Mouse (Mus musculus) forebrain, embryonic 10.5 days (tissue): ENCODE data around the gene Litaf. TPM values are rescaled to one million over a fixed set of nuclear protein-coding genes. Genes with fewer than 3 reads are reported as not detected.

Experiments
- DNase-seq: peaks from one replicate; pipeline ENCODE4 v3.0.0-alpha.2; 2017; ENCODE audit warnings: low spot score; ENCODE audit errors: extremely low spot score
- H3K27ac ChIP-seq: fragments of 300-500 bp; sonication (generic); 2 replicates; pipeline ENCODE4 v1.5.1; 2016; ENCODE audit warnings: mild to moderate bottlenecking
- H3K27me3 ChIP-seq: fragments of 300-500 bp; sonication (generic); 2 replicates; pipeline ENCODE4 v1.6.1; 2016; ENCODE audit warnings: mild to moderate bottlenecking; ENCODE audit not compliant: poor library complexity, severe bottlenecking
- H3K36me3 ChIP-seq: fragments of 300-500 bp; sonication (generic); replicated peaks from 2 replicates; pipeline ENCODE4 v1.6.1; 2016; ENCODE audit warnings: mild to moderate bottlenecking, moderate library complexity
- H3K4me1 ChIP-seq: fragments of 300-500 bp; sonication (generic); 2 replicates; pipeline ENCODE4 v1.6.1; 2016
- H3K4me3 ChIP-seq: fragments of 300-500 bp; sonication (generic); 2 replicates; pipeline ENCODE4 v1.5.1; 2016; ENCODE audit warnings: mild to moderate bottlenecking, moderate library complexity
- H3K9me3 ChIP-seq: fragments of 300-500 bp; sonication (generic); 2 replicates; pipeline ENCODE4 v1.6.1; 2016; ENCODE audit warnings: mild to moderate bottlenecking, moderate library complexity
- WGBS: fragments of 180-500 bp; shearing (Covaris S2); methylation state at CpG from one replicate; pipeline ENCODE4 v1.1.7; 2016; 5-methylcytosine and 5-hydroxymethylcytosine counted together
- polyA plus RNA-seq: library from polyadenylated mRNA; unstranded; fragments of >200 nt; fragmentation: Nextera tagmentation; extraction: Ambion mirVana; gene quantifications from 2 replicates; pipeline ENCODE4 v1.2.1, GENCODE M21; 2016

Litaf gene
- polyA plus RNA-seq, result 61.7 and 65.1 TPM in 2 replicates

- Histone ChIP-seq H3K27me3 (peaks cover 10% of the 10 kb centered on the region; the same call in 1 of the 2 replicates), H3K27ac (peak within 1 kb of the TSS; percentile 99), H3K4me3 (peak within 1 kb of the TSS; percentile 84), H3K36me3 (peaks cover 21% of the 10 kb centered on the region), H3K9me3 (no peaks in the 10 kb centered on the region), H3K4me1 (peaks cover 67% of the 10 kb centered on the region)
- peak; percentile 98 for DNase-seq
- under 1% methylated on average over 78 of the region's 78 CpGs for WGBS
Observed at GRCm38 (mm10) chr16:11066029-11066832, at the start of gene Litaf. Gene Litaf, minus strand, starts transcription at chr16:11066157.

DNA sequence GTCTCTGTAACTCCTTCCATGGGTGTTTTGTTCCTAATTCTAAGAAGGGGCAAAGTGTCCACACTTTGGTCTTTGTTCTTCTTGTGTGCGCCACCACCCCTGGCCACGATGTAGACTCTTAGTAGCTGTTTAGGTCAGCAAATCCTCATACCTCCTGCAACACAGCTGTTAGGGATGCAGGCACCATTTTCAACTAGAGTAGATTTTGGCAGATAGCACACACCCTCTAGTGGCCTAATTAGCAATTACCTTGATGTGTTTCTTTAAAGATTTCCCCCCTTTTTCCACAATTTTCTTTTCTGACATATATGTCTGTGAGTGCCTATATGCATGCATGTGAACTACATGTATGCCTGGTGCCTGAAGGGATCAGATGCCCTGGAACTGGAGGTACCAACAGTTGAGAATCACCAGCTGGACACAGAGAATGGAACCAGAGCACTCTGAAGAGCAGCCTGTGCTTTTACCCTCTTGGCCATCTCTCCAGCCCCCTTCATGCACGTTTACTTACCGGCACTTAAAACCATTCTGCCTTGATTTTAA is 43.3 kb upstream of the Litaf start:
- H3K4me1 ChIP-seq, result no peaks in the 10 kb centered on the region
- no peak overlapping the region for H3K4me3 ChIP-seq
- DNase-seq, result no peak
- no peaks in the 10 kb centered on the region for H3K9me3 ChIP-seq
- H3K36me3 ChIP-seq, result peaks cover 31% of the 10 kb centered on the region
- 83% methylated on average over 4 of the region's 4 CpGs for WGBS
- no peak overlapping the region for H3K27ac ChIP-seq
- no peaks in the 10 kb centered on the region for H3K27me3 ChIP-seq

DNA sequence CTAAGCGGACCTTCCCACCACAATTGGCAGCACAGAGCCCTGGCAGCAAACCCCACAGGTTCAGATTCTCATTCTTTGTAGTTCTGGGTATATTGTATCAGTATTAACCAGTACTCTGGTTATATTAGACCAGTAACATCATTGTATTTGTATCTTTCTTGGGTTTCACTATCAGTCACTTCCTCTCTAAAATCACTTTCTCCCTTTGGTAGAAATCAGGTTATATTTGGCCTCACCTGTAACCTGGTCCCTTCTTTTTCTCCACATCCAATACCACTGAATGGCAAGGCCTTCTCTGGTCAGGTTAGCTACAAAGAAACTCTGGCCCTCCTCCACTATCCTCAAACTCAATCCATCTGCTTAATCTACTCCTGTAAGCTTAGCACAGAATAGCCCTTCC is 38.9 kb upstream of the Litaf start:
- no peak overlapping the region for H3K27ac ChIP-seq
- no peak for DNase-seq
- 84% methylated on average over 1 of the region's 1 CpGs for WGBS
- no peak overlapping the region for H3K4me3 ChIP-seq
- H3K9me3 ChIP-seq, result no peaks in the 10 kb centered on the region
- H3K4me1 ChIP-seq, result no peaks in the 10 kb centered on the region
- H3K27me3 ChIP-seq, result no peaks in the 10 kb centered on the region
- H3K36me3 ChIP-seq, result peaks cover 35% of the 10 kb centered on the region

- 87% methylated on average over 3 of the region's 3 CpGs for WGBS
- no peak for DNase-seq
- H3K4me3 ChIP-seq, result no peak overlapping the region
- H3K36me3 ChIP-seq, result peaks cover 34% of the 10 kb centered on the region
- H3K27me3 ChIP-seq, result no peaks in the 10 kb centered on the region
- no peaks in the 10 kb centered on the region for H3K4me1 ChIP-seq
- H3K27ac ChIP-seq, result no peak overlapping the region
- H3K9me3 ChIP-seq, result no peaks in the 10 kb centered on the region
Observed at GRCm38 (mm10) chr16:11097301-11097700, 31.3 kb upstream of the Litaf start.

DNA sequence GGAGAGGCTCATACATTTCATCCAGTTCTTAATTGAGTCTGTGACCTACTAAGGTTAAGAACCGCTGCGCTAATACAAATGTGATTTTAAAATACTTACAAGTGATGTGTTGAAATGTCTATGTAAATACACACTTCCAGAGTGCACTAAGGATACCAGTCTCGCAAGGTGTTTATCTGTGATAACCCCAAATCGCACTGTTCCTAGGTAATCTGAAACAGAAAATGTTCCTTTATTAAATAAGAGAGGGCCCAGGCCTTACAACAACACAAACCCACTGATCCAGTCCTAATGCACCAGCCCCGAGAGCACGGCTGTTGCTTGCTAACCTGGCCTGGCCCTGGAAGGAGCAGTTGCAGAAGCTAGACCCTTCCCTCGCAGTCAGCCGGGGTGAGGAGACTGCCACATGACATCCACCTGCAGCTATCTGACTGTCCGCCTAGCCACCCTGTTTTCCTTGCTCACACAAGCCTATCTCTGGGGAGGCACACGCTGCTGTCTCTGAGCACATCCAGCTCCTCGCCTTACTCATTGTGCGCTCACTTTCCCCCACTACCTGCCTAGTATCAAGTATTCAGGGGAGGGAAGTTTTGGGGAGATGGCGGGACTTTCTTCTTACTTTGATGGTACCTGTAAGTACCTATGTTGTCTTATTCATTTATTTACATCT is 27.9 kb upstream of the Litaf start:
- DNase-seq, result no peak
- H3K27me3 ChIP-seq, result no peaks in the 10 kb centered on the region
- no peaks in the 10 kb centered on the region for H3K4me1 ChIP-seq
- no peak overlapping the region for H3K4me3 ChIP-seq
- no peaks in the 10 kb centered on the region for H3K9me3 ChIP-seq
- H3K27ac ChIP-seq, result no peak overlapping the region
- H3K36me3 ChIP-seq, result peaks cover 53% of the 10 kb centered on the region
- WGBS, result 92% methylated on average over 13 of the region's 13 CpGs

DNA sequence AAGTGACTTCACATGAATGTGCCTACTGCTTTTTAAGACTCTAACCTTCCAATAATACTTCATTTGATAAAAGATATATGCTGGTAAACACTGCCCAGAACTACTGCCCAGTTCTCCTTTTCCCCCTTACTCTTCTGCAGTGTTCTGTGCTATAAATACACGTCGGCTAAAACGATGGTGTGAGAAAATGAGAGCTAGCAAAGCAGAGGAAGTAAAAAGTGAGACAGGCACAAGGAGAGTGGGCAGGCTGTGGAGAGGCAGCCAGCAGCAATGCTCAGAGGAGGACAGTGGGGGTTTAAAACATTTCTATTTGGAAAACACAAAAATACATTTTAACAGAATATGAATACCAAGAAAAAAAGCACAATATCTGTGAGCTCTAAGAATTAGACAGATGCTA is 26.6 kb upstream of the Litaf start:
- no peaks in the 10 kb centered on the region for H3K9me3 ChIP-seq
- peaks cover 65% of the 10 kb centered on the region for H3K36me3 ChIP-seq
- DNase-seq, result no peak
- WGBS, result 93% methylated on average over 3 of the region's 3 CpGs
- H3K4me3 ChIP-seq, result no peak overlapping the region
- H3K4me1 ChIP-seq, result peaks cover 3% of the 10 kb centered on the region; the same call in 1 of the 2 replicates
- H3K27ac ChIP-seq, result no peak overlapping the region
- no peaks in the 10 kb centered on the region for H3K27me3 ChIP-seq

DNA sequence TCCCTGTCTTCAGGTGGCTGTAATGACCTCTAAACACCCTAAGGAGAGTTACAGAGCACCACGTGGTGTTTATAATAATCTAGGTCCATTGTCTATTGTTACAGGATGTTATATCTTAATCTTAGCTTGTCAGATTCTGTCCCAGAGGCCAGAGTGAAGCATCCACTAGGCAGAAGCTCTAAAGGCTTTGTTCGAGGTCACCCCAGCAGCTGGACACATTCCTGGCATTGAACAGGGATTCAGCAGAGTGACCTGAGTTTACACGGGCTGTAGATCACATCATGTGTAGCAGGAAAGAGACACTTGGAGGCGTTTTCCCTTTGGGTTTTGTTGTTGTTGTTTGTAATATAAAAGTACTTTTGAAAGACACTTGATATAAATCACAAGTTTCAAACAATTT is 26.1 kb upstream of the Litaf start:
- H3K36me3 ChIP-seq, result peaks cover 69% of the 10 kb centered on the region
- H3K9me3 ChIP-seq, result no peaks in the 10 kb centered on the region
- DNase-seq, result no peak
- 82% methylated on average over 4 of the region's 4 CpGs for WGBS
- H3K27ac ChIP-seq, result no peak overlapping the region
- H3K4me3 ChIP-seq, result no peak overlapping the region
- H3K27me3 ChIP-seq, result no peaks in the 10 kb centered on the region
- peaks cover 8% of the 10 kb centered on the region for H3K4me1 ChIP-seq

- H3K4me3 ChIP-seq, result no peak overlapping the region
- H3K9me3 ChIP-seq, result no peaks in the 10 kb centered on the region
- peaks cover 71% of the 10 kb centered on the region for H3K36me3 ChIP-seq
- H3K27me3 ChIP-seq, result no peaks in the 10 kb centered on the region
- no peak overlapping the region for H3K27ac ChIP-seq
- WGBS, result 86% methylated on average over 10 of the region's 10 CpGs
- no peak for DNase-seq
- peaks cover 16% of the 10 kb centered on the region for H3K4me1 ChIP-seq
Observed at GRCm38 (mm10) chr16:11090836-11091570, 25.0 kb upstream of the Litaf start.

GRCm38 (mm10) chr16:11086856-11087588 is 21.1 kb upstream of the Litaf start:
- H3K9me3 ChIP-seq, result no peaks in the 10 kb centered on the region
- H3K4me3 ChIP-seq, result no peak overlapping the region
- 63% methylated on average over 5 of the region's 5 CpGs for WGBS
- no peak for DNase-seq
- peaks cover 88% of the 10 kb centered on the region for H3K36me3 ChIP-seq
- peak overlapping the region; percentile 59 for H3K27ac ChIP-seq
- H3K4me1 ChIP-seq, result peaks cover 16% of the 10 kb centered on the region
- no peaks in the 10 kb centered on the region for H3K27me3 ChIP-seq

DNA sequence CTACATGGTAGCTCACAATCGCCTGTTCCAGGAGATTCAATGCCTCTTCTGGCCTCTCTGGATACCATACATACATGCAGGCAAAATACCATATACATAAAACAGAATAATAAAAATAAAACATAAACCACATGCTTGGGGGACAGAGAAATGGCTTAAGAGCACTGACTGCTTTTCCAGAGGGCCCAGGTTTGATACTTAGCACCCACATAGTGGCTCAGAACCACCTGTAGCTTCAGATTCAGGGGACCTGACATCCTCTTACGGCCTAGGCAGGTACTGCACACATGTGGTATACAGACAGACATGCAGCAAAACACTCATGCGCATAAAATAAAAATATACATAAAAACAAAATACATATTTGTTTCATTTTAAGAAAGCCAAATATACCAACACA is 20.3 kb upstream of the Litaf start:
- 92% methylated on average over 3 of the region's 3 CpGs for WGBS

DNA sequence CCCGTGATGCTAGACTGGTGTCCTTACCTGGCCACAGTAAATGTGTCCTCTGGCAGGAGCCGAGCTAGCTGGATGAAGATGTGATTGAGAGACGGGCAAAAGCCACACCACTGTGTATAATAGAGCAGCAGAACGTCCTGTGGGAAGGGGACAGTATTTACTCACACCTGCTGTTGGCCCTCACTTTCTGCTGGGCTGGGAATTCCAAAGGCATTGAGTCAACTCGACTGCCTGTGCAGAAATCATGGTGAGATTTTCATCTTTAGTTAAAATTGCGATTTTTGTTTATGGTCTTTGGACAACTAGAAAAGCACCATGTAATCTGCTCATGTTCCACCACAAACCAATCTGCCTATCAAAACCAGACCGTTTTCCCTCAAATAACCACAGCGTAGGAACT is 18.2 kb upstream of the Litaf start:
- 94% methylated on average over 8 of the region's 8 CpGs for WGBS
- Histone ChIP-seq H3K4me1 (peaks cover 16% of the 10 kb centered on the region), H3K36me3 (peaks cover 88% of the 10 kb centered on the region), H3K27me3 (no peaks in the 10 kb centered on the region), H3K4me3 (no peak overlapping the region), H3K9me3 (no peaks in the 10 kb centered on the region), H3K27ac (no peak overlapping the region)
- DNase-seq, result no peak

More for the DNA sequence above, 20.3 kb upstream of the Litaf start:
- H3K36me3 ChIP-seq, result peaks cover 88% of the 10 kb centered on the region
- H3K27ac ChIP-seq, result no peak overlapping the region
- no peak overlapping the region for H3K4me3 ChIP-seq
- H3K9me3 ChIP-seq, result no peaks in the 10 kb centered on the region
- no peaks in the 10 kb centered on the region for H3K27me3 ChIP-seq
- peaks cover 16% of the 10 kb centered on the region for H3K4me1 ChIP-seq
- no peak for DNase-seq

DNA sequence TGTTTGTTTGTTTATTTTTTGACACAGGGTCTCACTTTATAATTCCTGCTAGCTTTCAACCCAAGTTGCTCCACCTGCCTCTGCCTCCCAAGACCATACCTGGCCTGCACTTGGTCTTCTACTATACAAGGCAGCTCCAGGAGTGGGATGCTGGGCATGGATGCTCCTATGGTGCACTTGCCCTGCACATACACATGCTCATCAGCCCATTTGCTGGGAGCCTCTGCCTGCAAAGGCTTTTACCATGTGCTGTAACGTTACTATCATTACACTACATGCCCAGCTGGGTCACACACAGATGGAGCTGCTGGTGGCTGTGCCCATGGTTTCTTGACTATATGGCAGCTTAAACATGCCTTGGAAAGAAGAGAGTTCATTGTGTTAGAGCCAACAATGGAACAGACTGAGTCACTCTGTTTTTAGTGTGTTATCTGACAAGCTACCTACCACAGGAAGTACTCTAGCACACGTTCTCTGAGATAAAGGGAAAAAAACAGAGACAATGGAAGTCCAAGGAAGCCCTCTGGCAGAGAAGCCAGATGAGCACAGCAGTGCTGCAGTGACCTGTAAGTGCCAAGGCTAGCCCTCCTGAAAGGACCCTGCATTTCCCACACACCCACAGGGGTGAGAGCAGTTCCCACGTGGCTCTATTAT is 12.4 kb upstream of the Litaf start:
- Histone ChIP-seq H3K36me3 (peaks cover 98% of the 10 kb centered on the region), H3K4me1 (no peaks in the 10 kb centered on the region), H3K4me3 (no peak overlapping the region), H3K9me3 (no peaks in the 10 kb centered on the region), H3K27ac (no peak overlapping the region), H3K27me3 (no peaks in the 10 kb centered on the region)
- WGBS, result 82% methylated on average over 3 of the region's 3 CpGs
- DNase-seq, result no peak
